Mouse (Mus musculus): ENCODE results near the gene Krtap14. TPM values are rescaled to one million over a fixed set of nuclear protein-coding genes. Genes with fewer than 3 reads are reported as not detected.

Gene Krtap14
- not detected in 2 replicates for polyA plus RNA-seq (2011; ENCODE audit: insufficient read depth, insufficient read length, low read depth, missing spikeins)

- Histone ChIP-seq H3K27me3 (ENCODE audit: control insufficient read depth, insufficient read depth, low read length, poor library complexity, severe bottlenecking) (no peaks in the 10 kb centered on the region), H3K4me3 (ENCODE audit: low read depth, low read length) (no peak within 1 kb of the TSS), H3K4me1 (ENCODE audit: control insufficient read depth, insufficient read depth, low read length) (peaks cover 1% of the 10 kb centered on the region), H3K27ac (ENCODE audit: insufficient read depth, low read length) (no peak within 1 kb of the TSS), H3K9me3 (replicated peaks; ENCODE audit: control insufficient read depth, insufficient read depth, low read length, poor library complexity, severe bottlenecking) (no peaks in the 10 kb centered on the region), H3K9ac (ENCODE audit: low read depth, poor library complexity, severe bottlenecking) (no peak within 1 kb of the TSS), H3K36me3 (ENCODE audit: control insufficient read depth, insufficient read depth, low read length, poor library complexity, severe bottlenecking) (no peaks in the 10 kb centered on the region)
- TF ChIP-seq CTCF (IDR thresholded peaks at IDR 0.05; ENCODE audit: low read depth, low read length) (no peak), EP300 (IDR thresholded peaks at IDR 0.05; ENCODE audit: insufficient read depth, low read depth, low read length) (no peak), POLR2A (IDR thresholded peaks at IDR 0.05; ENCODE audit: insufficient read depth, low read length) (no peak)
Measured at GRCm38 (mm10) chr16:88826095-88826652, at the start of gene Krtap14. TSS of gene Krtap14 (minus strand) at chr16:88826145.

DNA sequence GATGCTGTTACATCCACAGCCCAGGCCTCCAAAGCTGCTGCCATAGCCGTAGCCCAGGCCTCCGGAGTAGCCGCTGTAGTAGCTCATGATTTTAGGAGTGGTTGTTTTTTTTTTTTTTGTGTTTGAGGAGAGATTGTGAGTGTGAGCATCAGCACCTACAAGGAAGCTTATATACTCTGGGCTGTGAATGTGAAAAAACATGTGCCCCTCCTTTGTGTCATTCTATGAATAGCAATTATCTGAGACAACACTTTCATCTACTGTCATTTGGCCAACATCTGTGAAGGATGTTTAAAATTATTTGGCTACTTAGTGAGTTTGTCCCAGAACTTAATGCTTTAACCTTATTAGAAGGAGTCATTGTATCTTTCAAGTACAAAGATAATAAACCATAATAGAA, 48.2 kb upstream of the Krtap14 start, which contains the start of gene Krtap19-2:
TSS of gene Krtap19-2 (minus strand) at position 101 of the 400 bp plus-strand sequence.
- no peaks in the 10 kb centered on the region for H3K27me3 ChIP-seq (ENCODE audit: control insufficient read depth, insufficient read depth, low read length, poor library complexity, severe bottlenecking)
- no peaks in the 10 kb centered on the region for H3K9me3 ChIP-seq (replicated peaks; ENCODE audit: control insufficient read depth, insufficient read depth, low read length, poor library complexity, severe bottlenecking)
- no peak within 1 kb of the TSS for H3K4me3 ChIP-seq (ENCODE audit: low read depth, low read length)
- H3K27ac ChIP-seq (ENCODE audit: insufficient read depth, low read length): no peak within 1 kb of the TSS
- no peaks in the 10 kb centered on the region for H3K4me1 ChIP-seq (ENCODE audit: control insufficient read depth, insufficient read depth, low read length)
- H3K36me3 ChIP-seq (ENCODE audit: control insufficient read depth, insufficient read depth, low read length, poor library complexity, severe bottlenecking): no peaks in the 10 kb centered on the region
- TF ChIP-seq POLR2A (IDR thresholded peaks at IDR 0.05; ENCODE audit: insufficient read depth, low read length): no peak
- TF ChIP-seq EP300 (IDR thresholded peaks at IDR 0.05; ENCODE audit: insufficient read depth, low read depth, low read length): no peak
- TF ChIP-seq CTCF (IDR thresholded peaks at IDR 0.05; ENCODE audit: low read depth, low read length): no peak
- no peak within 1 kb of the TSS for H3K9ac ChIP-seq (ENCODE audit: low read depth, poor library complexity, severe bottlenecking)

DNA sequence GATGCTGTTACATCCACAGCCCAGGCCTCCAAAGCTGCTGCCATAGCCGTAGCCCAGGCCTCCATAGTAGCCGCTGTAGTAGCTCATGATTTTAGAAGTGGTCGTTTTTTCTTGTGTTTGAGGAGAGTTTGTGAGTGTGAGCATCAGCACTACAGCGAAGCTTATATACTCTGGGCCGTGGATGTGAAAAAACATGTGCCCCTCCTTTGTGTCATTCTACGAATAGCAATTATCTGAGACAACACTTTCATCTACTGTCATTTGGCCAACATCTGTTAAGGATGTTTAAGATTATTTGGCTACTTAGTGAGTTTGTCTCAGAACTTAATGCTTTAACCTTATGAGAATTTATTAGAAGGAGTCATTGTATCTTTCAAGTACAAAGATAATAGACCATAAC, 43.4 kb upstream of the Krtap14 start, which contains the start of gene Krtap19-1:
TSS of gene Krtap19-1 (minus strand) at position 101 of the 400 bp plus-strand sequence.
- Histone ChIP-seq H3K27ac (ENCODE audit: insufficient read depth, low read length) (no peak within 1 kb of the TSS), H3K36me3 (ENCODE audit: control insufficient read depth, insufficient read depth, low read length, poor library complexity, severe bottlenecking) (no peaks in the 10 kb centered on the region), H3K9me3 (replicated peaks; ENCODE audit: control insufficient read depth, insufficient read depth, low read length, poor library complexity, severe bottlenecking) (no peaks in the 10 kb centered on the region), H3K4me3 (ENCODE audit: low read depth, low read length) (no peak within 1 kb of the TSS), H3K4me1 (ENCODE audit: control insufficient read depth, insufficient read depth, low read length) (no peaks in the 10 kb centered on the region), H3K9ac (ENCODE audit: low read depth, poor library complexity, severe bottlenecking) (no peak within 1 kb of the TSS), H3K27me3 (ENCODE audit: control insufficient read depth, insufficient read depth, low read length, poor library complexity, severe bottlenecking) (no peaks in the 10 kb centered on the region)
- TF ChIP-seq CTCF (IDR thresholded peaks at IDR 0.05; ENCODE audit: low read depth, low read length) (no peak), EP300 (IDR thresholded peaks at IDR 0.05; ENCODE audit: insufficient read depth, low read depth, low read length) (no peak), POLR2A (IDR thresholded peaks at IDR 0.05; ENCODE audit: insufficient read depth, low read length) (no peak)

- Histone ChIP-seq H3K9me3 (replicated peaks; ENCODE audit: control insufficient read depth, insufficient read depth, low read length, poor library complexity, severe bottlenecking) (no peaks in the 10 kb centered on the region), H3K36me3 (ENCODE audit: control insufficient read depth, insufficient read depth, low read length, poor library complexity, severe bottlenecking) (no peaks in the 10 kb centered on the region), H3K4me1 (ENCODE audit: control insufficient read depth, insufficient read depth, low read length) (no peaks in the 10 kb centered on the region), H3K27ac (ENCODE audit: insufficient read depth, low read length) (no peak overlapping the region), H3K27me3 (ENCODE audit: control insufficient read depth, insufficient read depth, low read length, poor library complexity, severe bottlenecking) (no peaks in the 10 kb centered on the region), H3K4me3 (ENCODE audit: low read depth, low read length) (no peak overlapping the region), H3K9ac (ENCODE audit: low read depth, poor library complexity, severe bottlenecking) (no peak overlapping the region)
- TF ChIP-seq POLR2A (IDR thresholded peaks at IDR 0.05; ENCODE audit: insufficient read depth, low read length): no peak
- no peak for TF ChIP-seq EP300 (IDR thresholded peaks at IDR 0.05; ENCODE audit: insufficient read depth, low read depth, low read length)
- TF ChIP-seq CTCF (IDR thresholded peaks at IDR 0.05; ENCODE audit: low read depth, low read length): no peak
Measured at GRCm38 (mm10) chr16:88864887-88865407, 39.0 kb upstream of the Krtap14 start.

DNA sequence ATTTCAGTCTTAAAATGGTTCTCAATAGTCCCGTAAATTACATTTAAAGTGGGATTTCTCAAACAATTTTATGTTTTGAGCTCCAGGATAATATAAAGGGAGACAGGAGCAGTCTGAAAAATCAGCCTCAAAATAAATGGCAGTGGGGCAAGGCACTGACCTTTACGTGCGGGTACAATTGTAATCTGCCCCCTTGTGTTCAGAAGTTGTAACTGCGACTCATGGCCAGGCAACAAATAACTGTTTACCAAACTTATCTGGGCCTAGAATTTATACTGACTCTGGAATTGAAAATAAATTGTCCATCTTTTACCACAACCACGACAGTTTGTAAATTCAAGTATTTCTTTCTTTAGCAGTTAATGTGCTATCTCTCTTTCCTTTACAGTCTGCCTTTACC, 25.5 kb upstream of the Krtap14 start:
- TF ChIP-seq EP300 (IDR thresholded peaks at IDR 0.05; ENCODE audit: insufficient read depth, low read depth, low read length) (no peak), CTCF (IDR thresholded peaks at IDR 0.05; ENCODE audit: low read depth, low read length) (peak; percentile 40)
- Histone ChIP-seq H3K4me3 (ENCODE audit: low read depth, low read length) (no peak overlapping the region), H3K9me3 (replicated peaks; ENCODE audit: control insufficient read depth, insufficient read depth, low read length, poor library complexity, severe bottlenecking) (no peaks in the 10 kb centered on the region), H3K36me3 (ENCODE audit: control insufficient read depth, insufficient read depth, low read length, poor library complexity, severe bottlenecking) (no peaks in the 10 kb centered on the region), H3K27me3 (ENCODE audit: control insufficient read depth, insufficient read depth, low read length, poor library complexity, severe bottlenecking) (no peaks in the 10 kb centered on the region), H3K9ac (ENCODE audit: low read depth, poor library complexity, severe bottlenecking) (no peak overlapping the region), H3K4me1 (ENCODE audit: control insufficient read depth, insufficient read depth, low read length) (no peaks in the 10 kb centered on the region), H3K27ac (ENCODE audit: insufficient read depth, low read length) (no peak overlapping the region)

- H3K36me3 ChIP-seq (ENCODE audit: control insufficient read depth, insufficient read depth, low read length, poor library complexity, severe bottlenecking): no peaks in the 10 kb centered on the region
- no peak for TF ChIP-seq EP300 (IDR thresholded peaks at IDR 0.05; ENCODE audit: insufficient read depth, low read depth, low read length)
- TF ChIP-seq POLR2A (IDR thresholded peaks at IDR 0.05; ENCODE audit: insufficient read depth, low read length): no peak
- TF ChIP-seq CTCF (IDR thresholded peaks at IDR 0.05; ENCODE audit: low read depth, low read length): no peak
- H3K4me3 ChIP-seq (ENCODE audit: low read depth, low read length): no peak overlapping the region
- no peaks in the 10 kb centered on the region for H3K9me3 ChIP-seq (replicated peaks; ENCODE audit: control insufficient read depth, insufficient read depth, low read length, poor library complexity, severe bottlenecking)
- no peak overlapping the region for H3K9ac ChIP-seq (ENCODE audit: low read depth, poor library complexity, severe bottlenecking)
- no peaks in the 10 kb centered on the region for H3K4me1 ChIP-seq (ENCODE audit: control insufficient read depth, insufficient read depth, low read length)
- no peak overlapping the region for H3K27ac ChIP-seq (ENCODE audit: insufficient read depth, low read length)
- H3K27me3 ChIP-seq (ENCODE audit: control insufficient read depth, insufficient read depth, low read length, poor library complexity, severe bottlenecking): no peaks in the 10 kb centered on the region
Measured at GRCm38 (mm10) chr16:88848558-88848957, 22.6 kb upstream of the Krtap14 start.

Data from ES-Bruce4 (cell line).